Mouse (Mus musculus): ENCODE data around the gene Il18rap.

- TF ChIP-seq POLR2A (IDR thresholded peaks at IDR 0.05; ENCODE audit: insufficient read depth, low read length) (no peak), CTCF (IDR thresholded peaks at IDR 0.05; ENCODE audit: low read depth, low read length) (no peak), EP300 (IDR thresholded peaks at IDR 0.05; ENCODE audit: insufficient read depth, low read depth, low read length) (no peak)
Observed at GRCm38 (mm10) chr1:40600394-40601327, 85.5 kb downstream of the Il18rap start.
